Mouse (Mus musculus): Measurements from ENCODE around the gene Eps8l3. TPM values are rescaled to one million over a fixed set of nuclear protein-coding genes. Genes with fewer than 3 reads are reported as not detected.

Gene Eps8l3
- polyA plus RNA-seq, 1 experiment from 2014 or later = not detected

DNA sequence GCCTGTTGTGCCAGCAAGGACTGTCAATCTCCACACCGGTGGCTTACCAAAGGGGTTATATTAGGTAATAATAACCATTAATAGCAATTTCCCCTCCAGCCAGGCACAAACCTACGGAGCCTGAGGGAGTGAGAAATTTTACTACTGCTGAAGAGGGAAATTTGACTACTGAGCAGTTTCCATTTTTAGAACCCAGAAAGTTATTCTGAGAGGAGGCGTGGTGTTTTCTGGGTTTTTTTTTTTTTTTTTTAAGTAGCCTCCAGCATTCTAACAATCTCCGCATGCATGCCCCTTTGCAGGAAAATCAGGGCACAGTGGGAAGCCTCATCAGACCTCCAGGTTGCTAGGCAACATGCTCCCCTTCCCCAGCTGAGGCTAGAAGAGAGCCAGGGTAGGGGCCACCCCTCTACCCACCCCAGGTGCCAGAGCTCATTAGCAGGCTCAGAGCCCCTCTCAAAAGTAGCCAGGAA, 43.1 kb upstream of the Eps8l3 start:
- H3K27me3 ChIP-seq (replicated peaks; ENCODE audit: control insufficient read depth, insufficient read depth, low read length) = no peaks in the 10 kb centered on the region
- no peak overlapping the region for H3K4me2 ChIP-seq (ENCODE audit: low read depth, low read length)
- H3K9me3 ChIP-seq (ENCODE audit: control insufficient read depth, low read length) = no peaks in the 10 kb centered on the region
- 0 out of 2 replicates have a peak overlapping the region, but pooled peaks have one; percentile 5 for H3K9ac ChIP-seq (ENCODE audit: low read depth, low read length)
- 22% methylated on average over 4 of the region's 4 CpGs for WGBS
- no peaks in the 10 kb centered on the region for H3K36me3 ChIP-seq (ENCODE audit: control insufficient read depth, insufficient read depth, low read length)
- H3K4me1 ChIP-seq (ENCODE audit: control insufficient read depth, insufficient read depth, low read length) = peaks cover 11% of the 10 kb centered on the region; the same call in 1 of the 2 replicates
- ATAC-seq (ENCODE audit: low read depth) = peak; percentile 68; the same call in 1 of the 2 replicates
- DNase-seq (ENCODE audit: low spot score) = peak; percentile 72
- H3K4me3 ChIP-seq (ENCODE audit: low read depth, low read length) = no peak overlapping the region
- H3K27ac ChIP-seq (replicated peaks; ENCODE audit: low read depth, low read length) = no peak overlapping the region; the same call in 1 of the 2 replicates

DNA sequence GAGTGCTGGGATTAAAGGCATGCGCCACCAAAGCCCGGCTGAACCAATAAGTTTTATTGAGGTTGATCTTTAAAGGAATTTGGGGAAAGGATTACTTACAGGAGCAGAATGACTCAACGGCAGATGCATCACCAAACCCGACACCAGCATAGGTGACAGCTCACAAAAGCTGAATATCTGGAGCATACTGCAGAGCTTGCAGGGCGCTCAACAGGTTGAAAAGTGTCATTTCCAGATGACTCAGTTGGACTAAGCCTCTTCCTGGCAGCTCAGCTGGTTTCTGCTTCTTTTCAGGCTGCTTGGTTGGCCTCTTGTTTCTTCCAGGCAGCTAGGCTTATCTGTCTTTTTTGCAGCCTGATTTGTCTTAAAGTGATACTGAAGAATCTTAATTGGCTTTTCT, 41.7 kb upstream of the Eps8l3 start:
- Histone ChIP-seq H3K4me2 (ENCODE audit: low read depth, low read length) (no peak overlapping the region), H3K27me3 (replicated peaks; ENCODE audit: control insufficient read depth, insufficient read depth, low read length) (no peaks in the 10 kb centered on the region), H3K36me3 (ENCODE audit: control insufficient read depth, insufficient read depth, low read length) (no peaks in the 10 kb centered on the region), H3K4me1 (ENCODE audit: control insufficient read depth, insufficient read depth, low read length) (peaks cover 11% of the 10 kb centered on the region; the same call in 1 of the 2 replicates), H3K9me3 (ENCODE audit: control insufficient read depth, low read length) (no peaks in the 10 kb centered on the region), H3K9ac (ENCODE audit: low read depth, low read length) (no peak overlapping the region), H3K4me3 (ENCODE audit: low read depth, low read length) (no peak overlapping the region), H3K27ac (replicated peaks; ENCODE audit: low read depth, low read length) (no peak overlapping the region)
- WGBS = 91% methylated on average over 5 of the region's 5 CpGs
- DNase-seq (ENCODE audit: low spot score) (no peak), ATAC-seq (ENCODE audit: low read depth) (no peak)

DNA sequence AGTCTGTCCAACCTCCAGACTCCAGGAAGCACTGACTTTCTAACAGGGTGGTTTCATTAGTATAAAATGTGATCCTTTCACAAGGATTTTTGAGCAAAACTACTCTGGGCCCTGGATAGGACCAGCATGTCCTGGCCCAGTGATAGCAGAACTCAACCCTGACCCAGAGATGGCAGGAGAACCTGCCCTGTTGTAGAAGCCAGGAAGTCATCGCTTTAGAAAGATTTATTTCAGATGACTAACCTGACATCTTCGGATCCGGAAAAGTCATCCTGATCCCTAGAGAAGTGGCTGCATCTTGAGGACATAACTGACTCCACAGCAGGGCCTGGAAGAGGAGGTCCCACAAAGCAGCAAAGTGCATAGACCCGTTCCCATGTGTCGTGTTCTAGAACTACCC, 37.2 kb upstream of the Eps8l3 start:
- 87% methylated on average over 5 of the region's 5 CpGs for WGBS
- no peak for ATAC-seq (ENCODE audit: low read depth)

DNA sequence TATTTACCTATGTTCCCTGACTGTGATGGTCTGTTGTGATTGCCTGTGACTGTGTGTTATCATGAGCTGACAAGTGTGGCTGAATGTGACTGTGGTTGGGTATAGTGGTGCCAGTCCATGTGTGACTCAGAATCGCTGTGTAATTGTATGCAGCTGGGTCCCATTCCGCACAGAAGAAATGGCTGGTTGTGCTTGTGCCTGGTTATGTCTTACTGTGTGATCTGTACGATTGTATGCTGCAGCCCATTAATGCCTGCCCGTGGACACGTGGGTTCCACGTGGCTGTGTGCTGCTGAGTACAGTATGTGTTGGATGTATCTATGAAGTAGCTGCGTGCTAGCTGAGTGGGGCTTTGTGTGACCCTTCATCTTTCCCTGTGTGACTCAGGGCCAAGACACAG, 36.2 kb upstream of the Eps8l3 start:
- ATAC-seq (ENCODE audit: low read depth) = 0 out of 2 replicates have a peak, but pooled peaks have one; percentile 53
- Histone ChIP-seq H3K9ac (ENCODE audit: low read depth, low read length) (no peak overlapping the region), H3K4me3 (ENCODE audit: low read depth, low read length) (no peak overlapping the region), H3K27ac (replicated peaks; ENCODE audit: low read depth, low read length) (no peak overlapping the region), H3K27me3 (replicated peaks; ENCODE audit: control insufficient read depth, insufficient read depth, low read length) (no peaks in the 10 kb centered on the region), H3K36me3 (ENCODE audit: control insufficient read depth, insufficient read depth, low read length) (no peaks in the 10 kb centered on the region), H3K4me1 (ENCODE audit: control insufficient read depth, insufficient read depth, low read length) (peaks cover 4% of the 10 kb centered on the region; the same call in 1 of the 2 replicates), H3K9me3 (ENCODE audit: control insufficient read depth, low read length) (no peaks in the 10 kb centered on the region), H3K4me2 (ENCODE audit: low read depth, low read length) (no peak overlapping the region)
- WGBS = 62% methylated on average over 7 of the region's 7 CpGs
- no peak for DNase-seq (ENCODE audit: low spot score)

More for the DNA sequence above, 37.2 kb upstream of the Eps8l3 start:
- Histone ChIP-seq H3K27me3 (replicated peaks; ENCODE audit: control insufficient read depth, insufficient read depth, low read length) (no peaks in the 10 kb centered on the region), H3K36me3 (ENCODE audit: control insufficient read depth, insufficient read depth, low read length) (no peaks in the 10 kb centered on the region), H3K9ac (ENCODE audit: low read depth, low read length) (no peak overlapping the region), H3K9me3 (ENCODE audit: control insufficient read depth, low read length) (no peaks in the 10 kb centered on the region), H3K4me2 (ENCODE audit: low read depth, low read length) (no peak overlapping the region), H3K27ac (replicated peaks; ENCODE audit: low read depth, low read length) (no peak overlapping the region), H3K4me1 (ENCODE audit: control insufficient read depth, insufficient read depth, low read length) (peaks cover 4% of the 10 kb centered on the region; the same call in 1 of the 2 replicates), H3K4me3 (ENCODE audit: low read depth, low read length) (no peak overlapping the region)
- no peak for DNase-seq (ENCODE audit: low spot score)

DNA sequence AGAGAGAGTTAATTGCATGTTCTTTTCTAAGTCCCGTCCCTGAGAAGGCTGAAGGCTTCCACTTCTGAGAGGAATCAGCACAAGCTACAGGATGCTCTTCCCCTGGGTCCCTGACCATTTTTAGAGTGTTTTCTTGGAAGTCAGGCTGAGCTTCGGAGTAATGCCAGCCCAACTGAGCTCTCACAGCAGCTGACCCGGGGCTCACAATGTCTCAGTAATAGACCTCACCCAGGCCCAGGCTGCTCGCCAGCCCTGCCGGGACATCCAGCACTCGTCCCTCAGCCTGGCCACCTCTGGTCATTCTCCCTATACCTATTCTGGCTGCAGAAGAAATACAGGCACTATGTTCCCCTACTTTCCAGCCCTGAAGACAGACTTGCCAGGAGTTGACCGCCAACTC, 35.7 kb upstream of the Eps8l3 start:
- 74% methylated on average over 7 of the region's 7 CpGs for WGBS
- Histone ChIP-seq H3K9me3 (ENCODE audit: control insufficient read depth, low read length) (no peaks in the 10 kb centered on the region), H3K27ac (replicated peaks; ENCODE audit: low read depth, low read length) (no peak overlapping the region), H3K4me1 (ENCODE audit: control insufficient read depth, insufficient read depth, low read length) (peaks cover 4% of the 10 kb centered on the region; the same call in 1 of the 2 replicates), H3K27me3 (replicated peaks; ENCODE audit: control insufficient read depth, insufficient read depth, low read length) (no peaks in the 10 kb centered on the region), H3K9ac (ENCODE audit: low read depth, low read length) (no peak overlapping the region), H3K4me2 (ENCODE audit: low read depth, low read length) (no peak overlapping the region), H3K36me3 (ENCODE audit: control insufficient read depth, insufficient read depth, low read length) (no peaks in the 10 kb centered on the region), H3K4me3 (ENCODE audit: low read depth, low read length) (no peak overlapping the region)
- no peak for DNase-seq (ENCODE audit: low spot score)
- ATAC-seq (ENCODE audit: low read depth) = no peak

DNA sequence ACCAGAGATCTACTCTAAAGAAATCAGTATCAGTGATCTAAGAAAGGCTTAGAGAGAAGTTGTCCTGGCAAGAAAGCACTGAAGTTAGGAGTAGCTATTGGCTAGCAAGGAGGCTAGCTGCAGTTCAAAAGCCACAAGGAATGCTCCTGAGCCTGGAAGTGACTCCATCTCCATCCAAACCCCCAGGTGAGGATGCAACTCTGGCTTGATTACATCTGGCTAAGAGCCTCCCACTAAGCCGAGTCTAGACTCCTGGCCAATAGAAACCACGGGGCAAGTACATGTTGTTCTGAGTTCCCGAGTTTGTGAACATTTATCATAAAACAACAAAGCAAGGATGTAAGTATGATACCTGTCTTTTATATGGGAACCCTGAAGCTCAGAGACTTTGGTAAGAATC, 33.6 kb upstream of the Eps8l3 start:
- H3K9me3 ChIP-seq (ENCODE audit: control insufficient read depth, low read length) = no peaks in the 10 kb centered on the region
- H3K4me1 ChIP-seq (ENCODE audit: control insufficient read depth, insufficient read depth, low read length) = peaks cover 4% of the 10 kb centered on the region; the same call in 1 of the 2 replicates
- H3K36me3 ChIP-seq (ENCODE audit: control insufficient read depth, insufficient read depth, low read length) = no peaks in the 10 kb centered on the region
- no peaks in the 10 kb centered on the region for H3K27me3 ChIP-seq (replicated peaks; ENCODE audit: control insufficient read depth, insufficient read depth, low read length)
- no peak overlapping the region for H3K4me3 ChIP-seq (ENCODE audit: low read depth, low read length)
- H3K9ac ChIP-seq (ENCODE audit: low read depth, low read length) = no peak overlapping the region
- 89% methylated on average over 3 of the region's 3 CpGs for WGBS
- H3K4me2 ChIP-seq (ENCODE audit: low read depth, low read length) = no peak overlapping the region
- ATAC-seq (ENCODE audit: low read depth) (no peak), DNase-seq (ENCODE audit: low spot score) (no peak)
- H3K27ac ChIP-seq (replicated peaks; ENCODE audit: low read depth, low read length) = no peak overlapping the region

DNA sequence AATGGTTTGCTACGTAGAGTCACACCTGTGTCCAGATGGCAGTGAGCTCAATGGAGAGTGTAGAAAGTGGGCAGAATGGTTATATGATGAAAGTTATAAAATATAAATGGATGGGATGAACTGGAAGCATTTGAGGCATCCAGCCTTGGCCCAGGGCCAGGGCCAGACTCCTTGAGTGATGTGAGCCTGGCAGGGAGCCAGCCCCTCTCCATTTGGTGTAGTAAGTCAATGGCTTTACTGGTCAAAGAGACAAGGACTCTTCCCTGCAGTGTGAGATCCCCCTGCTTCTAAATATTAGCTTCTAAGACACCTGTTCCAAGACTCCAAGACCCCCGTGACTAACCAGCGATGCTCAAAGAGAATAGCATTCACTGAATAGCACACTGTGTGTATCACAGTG, 33.0 kb upstream of the Eps8l3 start:
- 67% methylated on average over 3 of the region's 3 CpGs for WGBS
- ATAC-seq (ENCODE audit: low read depth) = no peak
- Histone ChIP-seq H3K36me3 (ENCODE audit: control insufficient read depth, insufficient read depth, low read length) (no peaks in the 10 kb centered on the region), H3K27me3 (replicated peaks; ENCODE audit: control insufficient read depth, insufficient read depth, low read length) (no peaks in the 10 kb centered on the region), H3K4me1 (ENCODE audit: control insufficient read depth, insufficient read depth, low read length) (peaks cover 7% of the 10 kb centered on the region), H3K27ac (replicated peaks; ENCODE audit: low read depth, low read length) (no peak overlapping the region), H3K4me3 (ENCODE audit: low read depth, low read length) (no peak overlapping the region), H3K9me3 (ENCODE audit: control insufficient read depth, low read length) (no peaks in the 10 kb centered on the region), H3K9ac (ENCODE audit: low read depth, low read length) (no peak overlapping the region), H3K4me2 (ENCODE audit: low read depth, low read length) (no peak overlapping the region)
- peak; percentile 74 for DNase-seq (ENCODE audit: low spot score)

DNA sequence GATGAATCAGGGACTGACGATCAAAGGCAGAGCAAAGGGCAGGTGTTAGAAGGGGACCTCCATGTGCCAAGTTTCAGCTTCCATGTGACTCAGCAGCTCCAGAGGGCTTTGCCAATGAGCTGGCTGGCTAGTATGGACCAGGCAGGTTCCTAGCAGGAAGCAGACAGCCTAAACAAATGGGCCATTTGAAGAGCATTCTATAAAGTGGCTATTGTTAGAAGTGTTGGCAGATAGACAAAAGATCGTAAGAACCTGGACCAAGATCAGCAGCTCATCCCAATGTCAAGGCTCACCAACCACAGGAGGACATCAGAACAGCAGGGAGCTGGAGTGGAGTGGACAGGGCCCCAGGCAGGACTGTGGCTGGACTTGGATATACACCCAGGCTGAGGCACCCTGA, 32.5 kb upstream of the Eps8l3 start:
- no peaks in the 10 kb centered on the region for H3K27me3 ChIP-seq (replicated peaks; ENCODE audit: control insufficient read depth, insufficient read depth, low read length)
- no peaks in the 10 kb centered on the region for H3K36me3 ChIP-seq (ENCODE audit: control insufficient read depth, insufficient read depth, low read length)
- WGBS = 76% methylated on average over 2 of the region's 2 CpGs
- no peak overlapping the region for H3K27ac ChIP-seq (replicated peaks; ENCODE audit: low read depth, low read length)
- H3K4me1 ChIP-seq (ENCODE audit: control insufficient read depth, insufficient read depth, low read length) = peaks cover 11% of the 10 kb centered on the region
- no peaks in the 10 kb centered on the region for H3K9me3 ChIP-seq (ENCODE audit: control insufficient read depth, low read length)
- no peak overlapping the region for H3K4me3 ChIP-seq (ENCODE audit: low read depth, low read length)
- ATAC-seq (ENCODE audit: low read depth) (no peak), DNase-seq (ENCODE audit: low spot score) (no peak)
- H3K9ac ChIP-seq (ENCODE audit: low read depth, low read length) = no peak overlapping the region
- no peak overlapping the region for H3K4me2 ChIP-seq (ENCODE audit: low read depth, low read length)

DNA sequence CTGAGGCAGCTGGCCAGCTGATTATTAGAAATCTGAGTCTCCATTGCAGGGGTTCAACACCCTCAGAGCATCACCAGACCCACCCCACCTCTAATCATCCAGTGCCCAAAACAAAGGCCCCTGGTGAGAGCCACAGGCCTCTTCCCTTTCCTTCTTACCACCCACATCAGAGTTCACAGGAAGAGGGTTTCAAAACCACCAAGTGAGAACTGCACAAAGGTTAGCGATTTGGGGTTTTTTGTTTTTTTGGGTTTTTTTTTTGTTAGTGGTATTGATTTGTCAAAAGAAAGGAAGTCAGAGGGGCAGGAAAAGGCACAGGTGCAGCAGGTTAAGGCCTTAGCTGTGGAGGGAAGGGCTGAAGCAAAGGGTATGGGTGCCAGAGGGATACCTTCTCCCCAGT, 30.9 kb upstream of the Eps8l3 start:
- H3K36me3 ChIP-seq (ENCODE audit: control insufficient read depth, insufficient read depth, low read length) = no peaks in the 10 kb centered on the region
- no peaks in the 10 kb centered on the region for H3K27me3 ChIP-seq (replicated peaks; ENCODE audit: control insufficient read depth, insufficient read depth, low read length)
- peaks cover 21% of the 10 kb centered on the region for H3K4me1 ChIP-seq (ENCODE audit: control insufficient read depth, insufficient read depth, low read length)
- WGBS = 90% methylated on average over 1 of the region's 1 CpGs
- H3K4me2 ChIP-seq (ENCODE audit: low read depth, low read length) = no peak overlapping the region
- H3K27ac ChIP-seq (replicated peaks; ENCODE audit: low read depth, low read length) = no peak overlapping the region
- DNase-seq (ENCODE audit: low spot score) (no peak), ATAC-seq (ENCODE audit: low read depth) (no peak)
- no peak overlapping the region for H3K9ac ChIP-seq (ENCODE audit: low read depth, low read length)
- no peaks in the 10 kb centered on the region for H3K9me3 ChIP-seq (ENCODE audit: control insufficient read depth, low read length)
- H3K4me3 ChIP-seq (ENCODE audit: low read depth, low read length) = no peak overlapping the region

Measured in embryonic facial prominence, embryonic 14.5 days (tissue).